Mouse (Mus musculus) cerebellum, postnatal 10 days (tissue): ENCODE measurements around the gene Trim14.

Experiments used
- DNase-seq, 2 experiments: peaks; one replicate each; pipeline ENCODE4 v3.0.0; 2021; ENCODE audit warnings: mixed read lengths in 2 of 2

The Trim14 gene

GRCm38 (mm10) chr4:46526798-46527557 is 9.0 kb downstream of the Trim14 start:
- peak in 1 of 2 experiments; percentile 36 for DNase-seq

DNA sequence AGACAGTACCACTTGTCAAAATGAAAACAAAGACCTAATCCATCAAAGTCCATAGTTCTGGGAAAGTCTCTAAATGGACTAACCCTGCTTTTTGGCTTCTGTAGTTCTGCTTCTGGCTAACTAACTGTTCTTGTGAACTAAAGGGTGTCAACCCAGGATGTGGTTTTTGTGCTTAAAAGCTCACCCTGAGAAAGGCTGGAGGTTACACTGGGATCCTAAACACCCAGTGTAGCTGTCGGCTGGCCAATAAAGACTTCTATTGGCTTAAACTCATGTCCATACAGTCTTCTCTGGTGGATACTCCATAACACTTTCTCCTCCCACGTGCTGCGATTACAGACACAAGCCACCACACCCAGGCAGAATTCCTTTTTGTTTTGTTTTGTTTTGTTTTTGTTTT is 9.7 kb downstream of the Trim14 start:
- no peak for DNase-seq

DNA sequence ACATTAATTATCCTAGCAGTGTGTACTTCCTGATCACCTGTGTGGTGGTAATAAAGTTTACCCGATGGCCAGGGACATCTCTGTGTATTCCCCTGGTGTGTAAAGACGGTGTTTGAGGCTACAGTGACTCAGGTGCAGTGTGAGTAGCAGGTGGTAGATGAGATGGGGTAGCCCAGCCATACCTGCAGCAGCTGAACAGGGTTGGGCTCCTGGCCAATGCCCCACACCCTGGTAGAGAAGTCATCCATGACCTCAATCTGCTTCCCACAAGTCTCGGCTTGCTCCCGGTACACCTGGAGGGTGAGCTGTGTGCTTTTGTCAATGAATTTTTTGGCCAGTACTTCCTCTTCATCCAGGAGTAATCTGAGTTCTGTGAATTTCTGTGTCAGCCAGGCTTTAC is 12.6 kb downstream of the Trim14 start:
- no peak for DNase-seq

DNA sequence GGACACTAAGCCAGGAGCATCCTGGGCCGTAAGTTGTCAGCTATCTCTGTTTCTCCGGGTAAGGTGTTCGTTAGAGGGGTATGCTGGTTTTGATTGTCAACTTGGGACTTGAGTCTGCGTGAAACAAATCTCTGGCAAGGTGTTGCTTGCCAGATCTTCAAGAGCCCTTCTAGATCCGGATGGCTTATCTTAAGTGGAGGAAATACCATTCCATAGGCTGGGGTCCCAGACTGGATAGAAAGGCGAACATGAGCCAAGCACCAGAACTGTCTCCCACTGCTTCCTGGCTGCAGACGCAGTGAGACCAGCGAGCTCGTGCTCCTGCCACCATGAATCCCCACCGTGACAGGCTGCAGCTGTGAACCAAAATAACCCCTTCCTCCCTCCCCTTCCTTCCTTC is 14.5 kb downstream of the Trim14 start:
- no peak for DNase-seq

DNA sequence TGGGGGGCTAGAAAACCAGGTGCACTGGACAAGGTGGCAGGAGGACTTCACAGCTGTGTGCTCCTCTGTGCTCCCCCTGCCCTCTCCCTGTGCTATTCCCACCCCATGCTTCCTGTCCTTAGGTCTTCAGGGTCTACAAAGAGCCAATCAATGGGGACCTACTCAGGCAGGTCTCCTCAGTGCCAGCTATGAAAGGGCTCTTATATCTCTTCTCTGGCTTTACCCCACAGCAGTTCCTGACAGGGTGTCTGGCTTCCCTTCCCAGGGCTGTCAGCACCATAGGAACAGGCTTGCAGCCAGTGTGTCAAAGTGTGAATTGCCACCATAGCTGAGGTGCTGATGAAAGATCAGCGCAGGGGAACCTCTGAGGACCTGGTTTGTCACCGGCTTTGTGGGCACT is 15.4 kb downstream of the Trim14 start:
- no peak for DNase-seq

DNA sequence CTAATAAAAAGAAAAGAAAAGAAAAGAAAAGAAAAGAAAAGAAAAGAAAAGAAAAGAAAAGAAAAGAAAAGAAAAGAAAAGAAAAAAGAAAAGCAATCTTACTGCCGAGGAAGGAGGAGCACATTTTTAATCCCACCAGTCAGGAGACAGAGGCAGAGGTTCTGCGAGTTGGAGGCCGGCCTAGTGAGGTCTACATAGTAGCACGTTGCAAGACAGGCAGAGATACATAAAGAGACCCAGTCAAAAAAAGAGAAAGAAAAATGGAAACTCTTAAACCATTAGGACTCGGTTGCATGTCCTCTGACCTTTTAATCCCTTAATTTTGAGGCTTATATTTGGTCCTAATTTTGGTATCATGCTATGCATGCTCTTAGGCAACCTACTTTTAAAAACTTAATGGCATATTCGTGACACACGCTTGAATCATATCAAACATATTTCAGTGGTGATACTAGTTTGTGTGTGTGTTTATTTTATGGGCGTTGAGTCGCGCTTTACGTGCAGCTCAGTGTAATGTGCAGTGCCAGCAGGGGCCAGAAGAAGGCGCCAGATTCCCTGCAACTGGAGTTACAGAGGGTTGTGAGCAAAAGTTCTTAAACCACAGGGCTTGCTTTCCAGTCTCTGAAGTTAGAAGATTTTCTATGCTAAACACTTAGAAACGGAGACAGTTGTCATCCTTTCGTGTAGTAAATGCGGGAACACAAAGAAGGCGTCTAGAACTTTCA is 28.0 kb downstream of the Trim14 start:
- peak; percentile 87 to 89 for DNase-seq

DNA sequence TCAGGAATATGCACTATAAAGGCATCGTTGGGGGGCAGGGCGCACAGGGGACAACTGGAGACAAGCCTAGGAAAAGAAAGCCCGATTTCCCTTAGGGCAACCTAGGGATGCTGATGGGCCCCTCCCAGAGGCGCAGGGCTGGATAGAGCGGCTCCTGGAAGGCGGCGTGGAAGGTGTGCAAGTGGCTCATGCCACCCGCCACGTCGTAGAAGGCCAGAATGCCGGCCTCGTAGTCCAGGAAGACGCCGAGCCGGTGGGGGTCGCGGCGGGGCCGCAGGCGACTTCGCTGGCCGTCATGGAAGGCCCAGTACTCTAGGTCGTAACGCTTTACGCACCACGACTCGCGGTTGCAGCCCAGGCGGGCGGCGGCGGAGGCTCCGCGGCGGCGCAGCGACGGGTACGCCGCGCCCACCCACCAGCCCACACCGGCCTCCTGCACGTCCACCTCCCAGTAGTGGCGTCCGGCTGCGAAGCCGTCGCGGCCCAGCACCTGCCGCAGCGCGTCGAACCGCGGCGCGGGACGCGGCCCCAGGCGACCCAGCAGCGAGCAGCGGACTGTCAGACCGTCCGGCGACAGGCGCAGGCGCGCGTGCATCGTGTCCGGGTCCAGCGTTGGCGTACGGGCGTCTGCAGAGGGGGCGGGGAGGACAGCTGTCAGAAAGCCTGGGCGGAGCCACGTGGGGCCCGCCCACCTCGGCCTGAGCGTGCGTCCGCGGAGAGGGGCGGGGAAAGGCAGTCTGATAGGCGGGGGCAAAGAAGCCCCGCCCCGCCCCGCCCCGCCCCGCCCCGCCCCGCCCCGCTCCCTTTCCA is 28.9 kb downstream of the Trim14 start:
- DNase-seq, result peak; percentile 96 to 99

GRCm38 (mm10) chr4:46505361-46506057 is 30.4 kb downstream of the Trim14 start:
- DNase-seq, result peak; percentile 67 to 77

- no peak for DNase-seq
These were observed 32.1 kb downstream of the Trim14 start for GRCm38 (mm10) chr4:46503881-46504280.

DNA sequence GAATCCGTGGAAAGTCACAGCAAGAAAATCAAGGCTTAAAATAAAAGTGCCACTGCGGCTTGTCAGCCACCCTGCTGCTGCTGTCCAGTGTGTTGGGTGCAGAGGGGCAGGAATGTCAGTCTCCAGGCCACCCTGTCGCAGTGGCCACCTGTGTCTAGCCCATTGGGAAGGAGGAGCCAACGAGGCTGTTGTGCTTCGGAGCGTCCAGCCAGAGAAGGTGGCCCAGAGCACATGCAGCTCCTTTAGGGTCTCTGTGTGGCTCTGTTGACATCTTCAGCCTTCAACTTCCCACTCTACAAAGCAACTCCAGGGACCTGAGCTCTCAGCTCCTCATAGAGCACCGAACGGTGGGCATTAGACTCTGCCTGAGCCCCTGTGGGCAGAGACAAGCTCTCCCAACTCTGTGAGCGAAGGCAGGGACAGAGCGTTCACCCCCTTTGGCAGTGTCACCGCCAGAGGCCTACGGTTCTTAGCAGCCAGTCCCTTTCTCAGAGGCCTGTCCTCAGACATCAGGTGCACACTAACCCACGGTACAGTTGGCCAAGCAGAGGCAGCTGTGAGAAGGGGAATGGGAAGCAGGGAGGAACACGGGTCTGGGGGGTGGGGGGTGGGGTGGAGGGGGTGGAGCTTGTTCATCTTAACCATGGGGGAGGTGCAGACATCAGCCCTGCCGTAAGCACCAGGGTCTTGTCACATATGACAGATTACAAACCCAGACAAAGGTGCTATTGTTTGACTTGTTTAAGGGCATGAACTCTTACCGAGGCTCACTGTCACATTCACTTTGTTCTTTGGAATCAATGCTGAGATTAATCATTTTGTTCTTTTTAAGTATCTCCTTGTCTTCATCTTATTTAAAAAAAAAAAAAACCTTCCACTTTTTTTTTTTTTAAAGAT is 33.1 kb downstream of the Trim14 start:
- no peak for DNase-seq

- DNase-seq, result peak; percentile 72 to 81
These were observed 37.0 kb downstream of the Trim14 start for GRCm38 (mm10) chr4:46498976-46499375.

DNA sequence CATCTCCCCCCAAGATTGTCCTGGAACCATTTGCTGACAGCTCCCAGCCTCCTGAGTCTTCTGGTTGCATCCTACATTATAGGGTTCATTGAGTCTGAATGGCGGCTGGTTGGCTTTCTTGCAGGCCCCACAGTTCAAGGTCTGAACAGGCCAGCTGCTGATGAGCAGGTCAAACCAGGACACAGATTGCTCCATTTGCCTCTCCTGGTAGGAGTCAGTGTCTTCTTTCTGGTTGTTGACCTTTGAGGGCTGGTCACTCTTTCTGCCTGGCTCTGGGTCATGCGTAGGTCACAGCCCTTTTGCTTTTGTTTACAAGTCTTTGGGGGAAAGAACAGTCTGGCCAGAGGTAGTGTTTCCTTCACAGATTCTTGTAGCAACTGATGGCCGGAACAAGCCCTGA is 37.4 kb downstream of the Trim14 start:
- DNase-seq, result no peak

DNA sequence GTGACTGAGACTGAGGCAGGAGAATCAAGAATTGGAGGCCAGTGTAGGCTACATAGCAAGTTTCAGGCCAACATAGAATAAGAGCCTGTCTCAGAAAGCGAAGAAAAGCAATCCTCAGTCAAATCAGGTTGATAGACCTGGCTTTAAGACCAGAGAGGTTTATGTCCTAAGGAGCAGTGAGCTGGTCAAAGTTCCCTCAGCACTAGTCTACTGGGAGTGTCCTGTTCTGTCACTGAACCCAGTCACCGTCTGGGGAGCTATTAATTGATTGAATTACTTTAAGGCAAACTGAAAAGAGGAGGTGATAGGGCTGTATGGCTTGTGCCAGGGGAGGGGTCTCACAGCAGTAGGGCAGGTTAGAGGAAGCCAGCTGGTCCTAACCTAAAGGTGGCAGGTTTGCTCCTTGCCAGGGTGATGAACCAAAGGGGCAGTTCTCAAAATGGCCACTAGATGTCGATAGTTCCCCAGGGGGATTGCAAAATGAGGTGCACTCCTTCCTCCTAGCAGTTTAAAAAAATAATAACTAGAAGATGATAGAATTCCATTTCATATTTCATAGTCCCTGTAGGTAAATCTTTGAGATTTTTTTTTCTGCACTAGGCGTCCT is 38.6 kb downstream of the Trim14 start:
- peak; percentile 85 to 90 for DNase-seq

GRCm38 (mm10) chr4:46495543-46495942 is 40.4 kb downstream of the Trim14 start:
- DNase-seq, result no peak

GRCm38 (mm10) chr4:46493071-46493470 is 42.9 kb downstream of the Trim14 start:
- DNase-seq, result no peak

- peak; percentile 97 to 98 for DNase-seq
These were observed 46.7 kb downstream of the Trim14 start, which contains the start of gene Nans for GRCm38 (mm10) chr4:46489028-46489925. TSS of gene Nans (plus strand) at chr4:46489248.

GRCm38 (mm10) chr4:46487348-46487747 is 48.6 kb downstream of the Trim14 start:
- peak; percentile 79 to 85 for DNase-seq

DNA sequence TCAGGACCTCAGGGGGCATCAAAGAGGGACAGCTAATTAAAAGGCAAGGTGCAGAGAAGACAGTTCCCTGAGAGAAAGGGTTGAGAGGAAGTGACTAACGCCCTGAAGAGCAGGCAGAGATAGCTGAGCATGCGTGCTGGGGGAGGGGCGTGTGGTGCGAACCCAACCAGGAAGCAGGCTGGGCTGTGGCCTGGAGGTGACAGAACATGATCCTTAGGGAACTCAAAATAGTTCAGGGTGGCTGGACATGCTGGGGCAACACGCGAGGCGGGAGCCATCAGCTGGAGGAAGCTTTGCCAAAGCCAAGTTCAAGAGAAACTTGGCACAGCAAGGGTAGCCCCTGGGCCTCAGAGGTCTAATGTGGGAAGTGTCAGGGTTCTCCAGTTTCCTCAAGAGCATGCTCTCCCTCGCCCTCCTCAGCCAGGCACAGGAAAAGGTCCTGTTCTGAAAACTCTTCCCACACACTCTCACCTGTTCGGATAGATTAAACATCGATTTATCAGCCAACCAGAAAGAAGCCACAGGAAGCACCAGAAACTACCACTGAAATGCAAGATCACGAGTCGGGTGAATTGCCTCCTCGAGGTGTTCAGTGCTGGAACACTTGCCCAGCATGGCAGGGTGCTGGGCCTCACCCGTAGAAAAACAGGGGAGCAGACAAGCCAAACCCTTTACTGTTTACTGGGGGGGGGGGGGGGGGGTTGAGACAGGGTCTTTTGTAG is 50.1 kb downstream of the Trim14 start:
- peak; percentile 39 to 49 for DNase-seq

DNA sequence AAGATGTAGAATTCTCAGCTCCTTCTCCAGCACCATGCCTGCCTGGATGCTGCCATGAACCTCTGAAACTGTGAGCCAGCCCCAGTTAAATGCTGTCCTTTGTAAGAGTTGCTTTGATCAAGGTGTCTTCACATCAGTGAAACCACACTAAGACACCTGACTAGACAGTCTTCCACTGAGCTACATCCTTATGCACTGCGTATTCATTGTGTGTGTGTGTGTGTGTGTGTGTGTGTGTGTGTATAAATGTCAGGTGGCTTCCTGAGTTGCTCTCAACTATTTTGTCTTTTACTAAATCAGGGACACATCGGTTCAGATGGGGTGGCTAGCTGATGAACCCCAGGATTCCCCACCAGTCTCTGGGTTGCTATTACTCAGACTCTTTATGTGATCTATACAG is 56.9 kb downstream of the Trim14 start:
- DNase-seq, result no peak
